Mouse (Mus musculus) cerebellum, postnatal 14 days (tissue): ENCODE measurements at regions not wholly inside any gene's neighbourhood (a gene's known extent, or its start where the extent isn't known, plus 50 kb on each side); places are given as distances from the start of the nearest gene placed in this dataset.

Experiments used
- DNase-seq, 2 experiments: peaks; one replicate each; pipeline ENCODE4 v3.0.0; 2021; ENCODE audit warnings: mixed read lengths in 2 of 2

GRCm38 (mm10) chrY:43772246-43772645 lies 492.0 kb downstream of the Gm21739 start:
- DNase-seq, result peak in 1 of 2 experiments; percentile 0
